Mouse (Mus musculus): Measurements from ENCODE around the gene Rufy3.

GRCm38 (mm10) chr5:88699251-88699913 lies 134.5 kb downstream of the Rufy3 start:
- TF ChIP-seq CTCF (IDR thresholded peaks at IDR 0.05; ENCODE audit: control insufficient read depth, insufficient read depth, low read length) (no peak), POLR2A (IDR thresholded peaks at IDR 0.05; ENCODE audit: borderline replicate concordance, control insufficient read depth, low read depth, low read length) (no peak)
